Mouse (Mus musculus): ENCODE results near the gene Prpf8.

Gene Prpf8

DNA sequence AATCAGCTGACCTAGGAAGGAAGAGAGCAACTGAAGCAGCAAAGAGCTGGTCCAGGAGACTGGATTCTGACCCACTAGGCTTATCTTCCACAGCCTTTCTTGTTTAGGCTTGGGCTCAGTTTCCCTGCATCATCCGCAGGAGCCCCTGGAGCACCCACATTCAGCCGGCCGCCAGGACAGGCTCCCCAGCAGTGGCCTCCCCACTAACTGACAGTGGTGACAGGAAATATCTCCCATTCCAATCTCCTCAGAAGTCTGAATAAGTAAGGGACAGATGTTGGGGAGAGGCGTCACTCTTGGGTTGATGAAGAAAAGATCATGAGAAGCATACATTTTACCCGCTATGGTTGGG is 26.9 kb upstream of the Prpf8 start:
- no peak for DNase-seq

DNA sequence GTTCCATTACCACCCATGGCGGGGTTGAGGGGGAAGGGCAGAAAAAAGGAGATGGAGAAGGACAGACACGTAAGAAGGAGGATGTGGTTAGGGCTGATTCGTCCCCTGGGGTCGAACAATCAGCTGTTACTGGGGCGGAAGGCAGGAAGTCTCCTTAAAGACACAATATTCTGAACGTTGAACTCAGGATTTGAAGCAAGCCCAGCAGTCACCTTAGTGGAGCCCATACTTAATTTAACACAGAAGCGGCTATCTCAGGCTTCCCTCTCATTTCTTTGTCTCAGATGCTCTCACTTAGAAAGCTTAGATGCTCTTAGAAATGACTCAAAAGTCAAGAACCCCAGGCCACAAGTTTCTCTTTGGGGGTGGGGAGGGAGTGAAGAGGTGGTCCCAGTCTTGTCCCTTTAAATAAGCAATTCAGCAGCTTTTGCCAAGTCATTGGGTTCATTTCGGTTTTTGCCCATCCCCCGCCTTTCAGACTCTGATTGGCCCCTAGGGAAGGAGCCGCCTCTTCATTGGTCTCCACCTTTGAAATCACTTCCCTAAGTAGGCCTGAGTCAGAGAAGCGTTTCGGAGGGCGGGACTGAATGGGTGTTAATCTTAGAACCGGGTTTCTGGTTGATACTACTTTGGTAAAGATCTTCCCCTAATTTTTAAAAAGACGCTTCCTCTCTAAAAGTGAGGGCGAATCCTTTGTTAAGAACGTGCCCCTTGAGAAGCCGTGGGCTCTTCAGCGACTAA is 26.3 kb upstream of the Prpf8 start:
- peak; percentile 95 to 97 for DNase-seq

GRCm38 (mm10) chr11:75460844-75461742 is 25.5 kb upstream of the Prpf8 start, which contains the start of gene Tlcd2:
Gene Tlcd2 (plus strand): TSS chr11:75461715.
- DNase-seq, result peak; percentile 100

- no peak for DNase-seq
Measured at GRCm38 (mm10) chr11:75461743-75462252, 24.8 kb upstream of the Prpf8 start.

DNA sequence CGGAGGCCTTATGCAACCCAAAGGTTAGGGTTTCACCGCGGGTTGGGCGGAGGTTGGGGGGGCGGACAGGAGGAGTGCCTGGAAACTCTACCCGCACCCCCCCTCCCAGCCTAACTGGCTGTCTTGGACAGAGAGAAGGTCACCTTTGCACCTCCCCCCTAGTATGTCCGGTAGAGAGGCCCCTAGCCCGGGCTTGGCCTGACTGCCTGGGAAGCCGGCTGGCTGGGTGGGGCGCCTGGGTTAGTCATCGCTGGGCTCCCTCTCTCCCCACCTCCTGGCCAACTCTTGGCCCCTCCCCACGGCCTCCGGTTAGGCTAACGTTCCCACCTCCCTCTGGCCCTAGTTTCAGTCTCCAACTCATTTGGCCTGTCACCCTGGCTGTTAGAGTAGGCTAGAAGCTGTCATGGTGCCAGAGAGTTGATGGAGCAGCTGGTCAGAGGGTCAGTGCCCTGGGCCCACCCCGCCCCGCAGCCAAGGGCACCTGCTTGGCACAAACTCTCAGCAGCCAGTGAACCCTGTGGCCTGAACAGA is 24.3 kb upstream of the Prpf8 start:
- peak; percentile 89 to 91 for DNase-seq

DNA sequence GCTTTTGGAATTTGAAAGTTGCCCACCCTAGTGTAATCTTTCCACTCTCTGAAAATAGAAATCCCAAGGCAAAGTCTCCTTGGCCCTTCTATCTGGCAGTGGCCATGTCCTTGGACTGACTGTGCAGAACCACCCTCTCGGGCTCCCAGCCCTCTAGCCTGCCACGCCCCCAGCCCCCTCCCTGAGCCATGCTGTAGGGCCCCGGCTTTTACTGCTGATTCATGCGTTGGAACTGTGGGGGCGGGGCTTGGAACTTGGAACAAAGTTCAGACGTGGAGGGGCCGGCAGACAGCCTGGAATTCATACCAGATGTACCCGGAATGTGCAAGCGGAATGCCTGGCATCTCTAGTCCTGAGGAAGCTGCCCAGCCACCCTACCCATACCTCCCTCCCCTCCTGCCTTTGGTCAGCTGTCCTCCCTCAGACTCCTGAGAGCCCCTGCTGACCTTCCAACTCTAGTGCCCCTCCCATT is 23.7 kb upstream of the Prpf8 start:
- peak; percentile 93 to 95 for DNase-seq

DNA sequence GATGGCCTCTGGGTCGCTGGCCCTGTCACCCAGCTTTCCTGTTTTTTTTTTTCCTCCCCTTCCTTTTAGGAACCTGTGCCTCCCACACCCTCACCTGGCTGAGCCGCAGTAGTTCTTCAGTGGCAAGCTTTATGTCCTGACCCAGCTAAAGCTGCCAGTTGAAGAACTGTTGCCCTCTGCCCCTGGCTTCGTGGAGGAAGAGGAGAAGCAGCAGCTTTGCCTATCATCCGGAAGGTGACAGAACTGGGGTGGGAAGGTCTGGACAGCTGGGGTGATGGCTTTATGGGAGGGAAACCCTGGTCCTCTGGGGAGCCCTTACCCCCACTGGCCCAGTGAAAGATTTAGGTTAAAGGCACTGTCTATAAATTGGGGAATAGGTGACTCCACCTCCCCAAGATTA is 23.0 kb upstream of the Prpf8 start:
- no peak for DNase-seq

DNA sequence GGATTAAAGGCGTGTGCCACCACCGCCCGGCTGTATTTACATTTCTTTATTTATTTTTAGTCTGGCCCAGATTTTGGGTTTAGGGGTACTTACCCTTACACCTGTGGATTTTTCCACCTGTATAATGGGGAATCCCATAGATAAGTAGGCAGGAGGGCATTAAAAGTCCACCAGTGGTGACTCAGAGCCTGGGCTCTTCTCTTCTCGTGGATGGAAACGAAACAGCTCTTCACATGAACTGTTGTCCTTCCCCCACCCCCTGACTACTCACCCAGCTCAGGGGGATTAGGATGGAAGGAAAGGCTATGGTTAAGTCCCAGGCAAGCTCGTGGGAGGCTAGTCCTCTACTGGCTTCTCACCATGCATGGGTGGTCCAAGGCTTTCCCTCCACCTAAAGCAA is 22.2 kb upstream of the Prpf8 start:
- DNase-seq, result no peak

- DNase-seq, result no peak
Measured at GRCm38 (mm10) chr11:75465051-75465450, 21.6 kb upstream of the Prpf8 start.

- DNase-seq, result no peak
Measured at GRCm38 (mm10) chr11:75466731-75467505, 19.7 kb upstream of the Prpf8 start.

DNA sequence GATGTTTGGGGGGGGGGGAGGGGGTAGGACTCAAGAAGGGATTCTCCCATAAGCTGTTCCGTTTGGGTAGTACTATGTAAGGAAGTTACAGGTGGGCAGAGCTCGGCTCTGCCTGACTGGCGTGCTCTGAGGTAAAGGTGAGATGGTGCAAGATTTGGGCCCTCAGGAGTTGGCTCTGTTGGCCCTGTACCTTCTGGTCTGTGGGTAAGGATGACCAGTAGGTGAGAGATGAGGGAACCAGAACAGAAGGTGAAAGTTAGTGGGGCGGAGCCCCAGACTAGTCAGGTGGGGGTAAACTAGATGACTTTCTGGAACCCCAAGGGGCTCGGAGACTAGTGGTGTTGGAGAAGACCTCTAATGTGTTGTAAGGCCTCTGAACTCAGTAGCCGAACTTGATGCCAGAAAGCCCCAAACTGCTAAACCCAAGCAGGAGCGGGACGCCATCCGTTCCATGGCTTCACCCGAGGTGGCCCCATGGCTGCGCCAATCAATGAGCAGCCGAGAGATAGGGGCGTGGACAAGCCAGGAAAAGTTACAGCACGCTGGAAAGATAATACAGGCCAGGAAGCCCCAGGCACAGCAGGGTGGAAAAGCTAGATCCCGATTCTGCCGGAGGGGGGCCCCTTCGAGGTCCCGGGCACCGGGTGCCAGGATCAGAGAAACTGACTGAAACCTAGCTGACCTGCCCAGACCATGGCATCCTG is 19.0 kb upstream of the Prpf8 start:
- peak; percentile 56 to 70 for DNase-seq

GRCm38 (mm10) chr11:75468410-75468809 is 18.2 kb upstream of the Prpf8 start:
- DNase-seq, result no peak

DNA sequence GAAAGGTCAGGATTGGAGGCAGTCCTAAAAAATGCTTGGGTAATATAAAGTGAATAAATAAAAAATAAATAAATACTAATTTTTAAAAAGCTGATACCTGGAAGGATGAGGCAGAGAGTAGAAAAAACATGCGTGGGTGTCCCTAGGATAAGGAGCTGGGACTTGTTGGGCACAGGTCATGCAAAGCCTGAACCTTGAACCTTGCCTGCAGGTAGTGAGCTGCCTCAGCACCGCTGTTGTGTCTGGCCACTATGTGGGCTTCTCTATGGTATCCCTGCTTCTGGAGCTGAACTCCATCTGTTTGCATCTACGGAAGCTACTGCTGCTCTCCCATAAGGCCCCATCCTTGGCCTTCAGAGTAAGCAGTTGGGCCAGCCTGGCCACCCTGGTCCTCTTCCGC is 17.4 kb upstream of the Prpf8 start:
- no peak for DNase-seq

DNA sequence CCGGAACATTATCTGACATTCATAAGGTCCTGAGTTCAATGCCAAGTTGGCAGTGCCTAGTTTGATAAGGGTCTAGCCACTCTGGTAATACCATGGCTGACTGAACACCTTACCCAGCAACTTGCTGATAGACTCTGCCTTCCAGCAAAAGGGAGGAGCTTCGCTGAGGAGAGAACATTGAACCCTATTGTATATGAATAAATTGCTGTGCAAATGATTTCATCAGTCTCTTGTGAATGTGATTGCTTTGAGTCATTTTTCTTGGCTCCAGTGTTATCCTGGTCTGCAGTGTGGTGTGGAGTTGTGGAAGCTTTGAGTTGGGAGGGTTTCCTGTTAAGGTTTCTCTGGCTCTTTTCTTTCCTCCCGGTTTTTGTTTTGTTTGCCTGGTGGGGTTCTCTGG is 15.9 kb upstream of the Prpf8 start:
- DNase-seq, result no peak

- no peak for DNase-seq
Measured at GRCm38 (mm10) chr11:75472469-75473081, 14.0 kb upstream of the Prpf8 start.

- no peak for DNase-seq
Measured at GRCm38 (mm10) chr11:75473376-75473775, 13.2 kb upstream of the Prpf8 start.

DNA sequence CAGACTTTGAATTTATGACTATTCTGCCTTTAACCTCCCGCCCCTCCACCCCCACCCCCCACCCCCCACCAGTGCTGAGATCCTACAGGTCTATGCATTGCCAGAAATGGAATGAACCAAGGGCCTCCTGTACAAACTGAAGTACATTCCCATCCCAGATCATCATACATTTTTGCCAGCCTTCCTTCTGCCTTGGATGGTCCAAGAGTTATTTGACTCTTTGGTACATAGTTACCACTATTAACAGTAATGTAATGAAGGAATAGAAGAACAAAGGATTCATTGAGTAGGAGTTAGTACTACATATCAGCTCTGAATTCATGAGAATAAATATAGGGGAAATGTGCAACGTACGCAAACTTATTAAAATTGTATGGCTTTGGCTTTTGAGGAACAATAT is 424 bp upstream of the Prpf8 start:
- DNase-seq, result no peak

GRCm38 (mm10) chr11:75487496-75487895 is 880 bp downstream of the Prpf8 start:
- no peak for DNase-seq

- DNase-seq, result no peak
Measured at GRCm38 (mm10) chr11:75494296-75495049, 7.9 kb downstream of the Prpf8 start.

- no peak for DNase-seq
Measured at GRCm38 (mm10) chr11:75498126-75498525, 11.5 kb downstream of the Prpf8 start.

- DNase-seq, result no peak
Measured at GRCm38 (mm10) chr11:75508162-75508561, 21.5 kb downstream of the Prpf8 start.

Data from lung, adult 18-20 months (tissue).